Mouse (Mus musculus): ENCODE results near the gene Igfn1. TPM values are rescaled to one million over a fixed set of nuclear protein-coding genes. Genes with fewer than 3 reads are reported as not detected.
A peak's percentile ranks its signal among the peaks of the same experiment; 100 is the strongest.

Igfn1 gene
- 0.09 TPM in 1 of 2 replicates, not detected in the other for polyA plus RNA-seq (2015; fragmentation: Nextera tagmentation; extraction: Ambion mirVana)

GRCm38 (mm10) chr1:136006292-136006748, at the start of gene Igfn1:
TSS of gene Igfn1 (minus strand) at chr1:136006342.
- H3K36me3 ChIP-seq = no peaks in the 10 kb centered on the region
- no peaks in the 10 kb centered on the region for H3K9me3 ChIP-seq
- peak within 1 kb of the TSS; percentile 67 for H3K4me2 ChIP-seq (replicated peaks)
- H3K27ac ChIP-seq = no peak within 1 kb of the TSS
- no peak within 1 kb of the TSS for H3K4me3 ChIP-seq
- H3K27me3 ChIP-seq = peaks cover 27% of the 10 kb centered on the region
- 70% methylated on average over 3 of the region's 3 CpGs for WGBS
- ATAC-seq (ENCODE audit: low FRiP score, low read depth) = no peak
- peaks cover 12% of the 10 kb centered on the region for H3K4me1 ChIP-seq
- H3K9ac ChIP-seq = 0 out of 2 replicates have a peak within 1 kb of the TSS, but pooled peaks have one; percentile 45

- Histone ChIP-seq H3K27me3 (peaks cover 29% of the 10 kb centered on the region), H3K9me3 (no peaks in the 10 kb centered on the region), H3K4me1 (peaks cover 6% of the 10 kb centered on the region), H3K9ac (no peak overlapping the region), H3K36me3 (no peaks in the 10 kb centered on the region), H3K4me2 (replicated peaks) (no peak overlapping the region), H3K27ac (no peak overlapping the region), H3K4me3 (no peak overlapping the region)
- 80% methylated on average over 3 of the region's 3 CpGs for WGBS
- no peak for ATAC-seq (ENCODE audit: low FRiP score, low read depth)
Observed at GRCm38 (mm10) chr1:136055771-136056170, 49.6 kb upstream of the Igfn1 start.

GRCm38 (mm10) chr1:136052547-136052946, 46.4 kb upstream of the Igfn1 start, which contains the start of gene Cacna1s:
TSS of gene Cacna1s (plus strand) at chr1:136052750.
- Histone ChIP-seq H3K9me3 (no peaks in the 10 kb centered on the region), H3K27me3 (peaks cover 60% of the 10 kb centered on the region), H3K4me3 (no peak within 1 kb of the TSS), H3K9ac (peak within 1 kb of the TSS; percentile 8; the same call in 1 of the 2 replicates), H3K4me2 (replicated peaks) (peak within 1 kb of the TSS; percentile 68; the same call in 1 of the 2 replicates), H3K36me3 (no peaks in the 10 kb centered on the region), H3K4me1 (peaks cover 9% of the 10 kb centered on the region), H3K27ac (no peak within 1 kb of the TSS)
- 33% methylated on average over 11 of the region's 11 CpGs for WGBS
- peak; percentile 43 for ATAC-seq (ENCODE audit: low FRiP score, low read depth)

- H3K27ac ChIP-seq = no peak overlapping the region
- H3K9me3 ChIP-seq = no peaks in the 10 kb centered on the region
- peak overlapping the region; percentile 39 for H3K4me3 ChIP-seq
- peak; percentile 62 for ATAC-seq (ENCODE audit: low FRiP score, low read depth)
- no peaks in the 10 kb centered on the region for H3K36me3 ChIP-seq
- under 1% methylated on average over 6 of the region's 6 CpGs for WGBS
- no peak overlapping the region for H3K9ac ChIP-seq
- peaks cover 9% of the 10 kb centered on the region for H3K4me1 ChIP-seq
- H3K4me2 ChIP-seq (replicated peaks) = peak overlapping the region; percentile 68
- peaks cover 64% of the 10 kb centered on the region for H3K27me3 ChIP-seq
Observed at GRCm38 (mm10) chr1:136051465-136051864, 45.3 kb upstream of the Igfn1 start.

DNA sequence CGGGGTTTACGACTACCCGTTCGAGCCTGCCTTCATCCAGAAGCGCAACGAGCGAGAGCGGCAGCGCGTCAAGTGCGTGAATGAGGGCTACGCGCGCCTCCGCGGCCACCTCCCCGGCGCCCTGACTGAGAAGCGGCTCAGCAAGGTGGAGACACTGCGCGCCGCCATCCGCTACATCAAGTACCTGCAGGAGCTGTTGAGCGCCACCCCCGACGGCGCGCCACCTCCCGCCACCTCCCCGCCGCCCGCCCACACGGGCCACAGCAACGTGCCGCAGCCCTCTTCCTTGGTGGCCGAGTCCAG, 44.8 kb upstream of the Igfn1 start:
- Histone ChIP-seq H3K4me2 (replicated peaks) (peak overlapping the region; percentile 68), H3K27ac (no peak overlapping the region), H3K4me3 (peak overlapping the region; percentile 39), H3K9ac (peak overlapping the region; percentile 53; the same call in 1 of the 2 replicates), H3K27me3 (peaks cover 64% of the 10 kb centered on the region), H3K9me3 (no peaks in the 10 kb centered on the region), H3K36me3 (no peaks in the 10 kb centered on the region), H3K4me1 (peaks cover 9% of the 10 kb centered on the region)
- peak; percentile 21; the same call in 1 of the 2 replicates for ATAC-seq (ENCODE audit: low FRiP score, low read depth)
- 2% methylated on average over 36 of the region's 36 CpGs for WGBS

DNA sequence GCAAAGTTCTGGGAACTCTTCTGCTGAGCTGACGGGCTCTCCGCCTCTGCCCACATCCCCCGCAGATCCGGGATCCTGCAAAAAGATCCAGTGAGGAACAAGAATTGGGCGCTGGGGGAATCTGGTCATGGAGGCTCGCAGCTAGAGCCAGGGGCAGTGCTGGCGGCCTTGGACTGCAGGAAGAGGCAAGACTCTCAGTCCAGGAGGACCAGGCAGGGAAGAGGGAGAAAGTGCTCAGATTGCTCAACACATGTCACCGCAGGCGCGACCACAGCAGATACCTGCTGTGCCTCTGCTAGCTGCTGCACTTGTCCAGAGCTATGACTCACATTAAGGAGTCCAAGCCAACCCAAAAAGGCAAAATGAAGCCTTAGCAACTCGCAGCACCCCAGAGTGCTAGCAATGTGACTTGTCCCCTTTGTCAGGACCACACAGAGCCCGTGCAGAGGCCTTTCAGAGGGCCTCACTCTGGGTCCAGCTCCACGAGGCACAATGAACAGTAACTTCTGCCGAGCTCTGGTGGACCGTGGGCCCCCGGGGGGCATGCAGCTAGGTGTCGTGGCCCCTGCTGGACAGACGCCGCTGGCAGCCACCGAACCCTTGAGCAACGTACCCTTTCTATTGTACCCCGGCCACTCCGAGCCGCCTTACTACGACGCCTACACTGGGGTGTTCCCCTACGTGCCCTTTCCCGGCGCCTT, 44.3 kb upstream of the Igfn1 start, which contains the start of gene Ascl5:
Gene Ascl5 (plus strand): TSS at position 493 of the 701 bp plus-strand sequence.
- peak within 1 kb of the TSS; percentile 68 for H3K4me2 ChIP-seq (replicated peaks)
- H3K9me3 ChIP-seq = no peaks in the 10 kb centered on the region
- peaks cover 64% of the 10 kb centered on the region for H3K27me3 ChIP-seq
- H3K27ac ChIP-seq = no peak within 1 kb of the TSS
- H3K9ac ChIP-seq = peak within 1 kb of the TSS; percentile 53; the same call in 1 of the 2 replicates
- peak within 1 kb of the TSS; percentile 39 for H3K4me3 ChIP-seq
- no peak for ATAC-seq (ENCODE audit: low FRiP score, low read depth)
- H3K4me1 ChIP-seq = peaks cover 9% of the 10 kb centered on the region
- WGBS = 19% methylated on average over 29 of the region's 29 CpGs
- no peaks in the 10 kb centered on the region for H3K36me3 ChIP-seq

DNA sequence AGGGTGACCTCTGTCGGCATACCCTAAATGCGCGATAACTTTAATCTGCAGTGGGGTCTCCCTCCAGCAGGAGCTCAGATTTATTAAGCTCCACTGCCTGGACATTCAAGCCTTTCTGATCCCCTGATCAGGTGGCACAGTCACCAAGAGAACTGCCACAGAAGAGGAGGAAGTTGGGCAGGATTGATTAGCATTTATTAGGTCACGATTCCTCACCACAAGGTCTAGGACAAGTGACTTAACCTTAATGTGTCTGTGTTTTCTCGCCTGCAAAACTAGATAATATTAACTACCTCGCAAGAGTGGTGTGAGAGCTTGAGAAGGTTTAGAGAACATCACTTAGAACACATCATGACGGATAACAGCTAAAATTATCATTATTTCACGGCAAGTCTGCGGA, 41.8 kb upstream of the Igfn1 start:
- 74% methylated on average over 9 of the region's 9 CpGs for WGBS
- H3K27me3 ChIP-seq = peaks cover 57% of the 10 kb centered on the region
- no peak overlapping the region for H3K4me2 ChIP-seq (replicated peaks)
- H3K4me3 ChIP-seq = no peak overlapping the region
- no peak for ATAC-seq (ENCODE audit: low FRiP score, low read depth)
- H3K27ac ChIP-seq = no peak overlapping the region
- no peak overlapping the region for H3K9ac ChIP-seq
- H3K9me3 ChIP-seq = no peaks in the 10 kb centered on the region
- peaks cover 9% of the 10 kb centered on the region for H3K4me1 ChIP-seq
- H3K36me3 ChIP-seq = no peaks in the 10 kb centered on the region

GRCm38 (mm10) chr1:136047432-136047831, 41.3 kb upstream of the Igfn1 start:
- Histone ChIP-seq H3K4me3 (no peak overlapping the region), H3K27ac (no peak overlapping the region), H3K9me3 (no peaks in the 10 kb centered on the region), H3K36me3 (no peaks in the 10 kb centered on the region), H3K4me2 (replicated peaks) (no peak overlapping the region), H3K4me1 (peaks cover 9% of the 10 kb centered on the region), H3K27me3 (peaks cover 53% of the 10 kb centered on the region), H3K9ac (no peak overlapping the region)
- no peak for ATAC-seq (ENCODE audit: low FRiP score, low read depth)
- WGBS = 4% methylated on average over 2 of the region's 2 CpGs

DNA sequence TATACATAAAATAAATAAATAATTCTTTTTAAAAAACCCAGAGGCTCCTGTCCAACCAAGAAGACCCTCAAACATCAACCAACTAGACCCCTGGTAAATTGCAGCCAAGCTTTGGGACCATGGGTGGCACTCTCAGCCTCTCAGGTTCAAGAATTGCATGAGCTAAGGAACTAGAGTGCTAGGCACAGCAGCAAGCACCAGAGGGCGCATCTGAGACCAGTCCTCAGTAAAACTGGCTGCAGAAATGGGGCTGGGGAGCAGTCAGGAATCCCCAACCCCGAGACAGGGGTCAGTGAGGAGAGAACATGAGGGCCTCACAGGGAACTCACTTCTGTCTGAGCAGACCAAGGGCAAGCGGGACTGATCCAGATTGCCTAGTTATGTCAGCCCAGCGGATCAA, 39.6 kb upstream of the Igfn1 start:
- peaks cover 14% of the 10 kb centered on the region for H3K4me1 ChIP-seq
- H3K27me3 ChIP-seq = peaks cover 39% of the 10 kb centered on the region
- no peak overlapping the region for H3K4me2 ChIP-seq (replicated peaks)
- no peak for ATAC-seq (ENCODE audit: low FRiP score, low read depth)
- H3K27ac ChIP-seq = no peak overlapping the region
- 19% methylated on average over 4 of the region's 4 CpGs for WGBS
- no peaks in the 10 kb centered on the region for H3K9me3 ChIP-seq
- no peaks in the 10 kb centered on the region for H3K36me3 ChIP-seq
- H3K9ac ChIP-seq = no peak overlapping the region
- H3K4me3 ChIP-seq = no peak overlapping the region

DNA sequence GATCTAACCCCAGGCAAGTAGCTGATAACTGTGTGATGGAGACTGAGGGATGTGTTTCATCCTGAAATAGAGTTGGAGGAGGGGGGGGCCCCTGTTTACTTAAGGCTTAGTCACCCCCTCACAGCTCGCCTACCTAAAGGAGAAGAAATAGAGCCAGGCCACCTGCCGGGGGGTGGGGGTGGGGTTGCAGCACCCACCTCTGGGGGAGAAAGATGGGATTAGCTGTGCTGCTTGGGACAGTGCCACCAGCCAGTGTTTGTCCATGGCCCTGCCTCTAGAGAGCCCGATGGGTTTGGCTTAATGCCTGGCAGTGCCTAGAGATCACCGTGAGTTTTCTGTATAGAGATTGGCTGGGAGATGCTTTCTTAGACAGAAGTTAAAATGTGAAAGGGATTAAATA, 34.7 kb upstream of the Igfn1 start:
- peak overlapping the region; percentile 31; the same call in 1 of the 2 replicates for H3K4me2 ChIP-seq (replicated peaks)
- H3K9ac ChIP-seq = no peak overlapping the region
- ATAC-seq (ENCODE audit: low FRiP score, low read depth) = no peak; the same call in 1 of the 2 replicates
- H3K4me3 ChIP-seq = no peak overlapping the region
- H3K27ac ChIP-seq = no peak overlapping the region
- peaks cover 2% of the 10 kb centered on the region; the same call in 1 of the 2 replicates for H3K36me3 ChIP-seq
- WGBS = 29% methylated on average over 4 of the region's 4 CpGs
- H3K9me3 ChIP-seq = no peaks in the 10 kb centered on the region
- peaks cover 13% of the 10 kb centered on the region; the same call in 1 of the 2 replicates for H3K27me3 ChIP-seq
- H3K4me1 ChIP-seq = peaks cover 19% of the 10 kb centered on the region

DNA sequence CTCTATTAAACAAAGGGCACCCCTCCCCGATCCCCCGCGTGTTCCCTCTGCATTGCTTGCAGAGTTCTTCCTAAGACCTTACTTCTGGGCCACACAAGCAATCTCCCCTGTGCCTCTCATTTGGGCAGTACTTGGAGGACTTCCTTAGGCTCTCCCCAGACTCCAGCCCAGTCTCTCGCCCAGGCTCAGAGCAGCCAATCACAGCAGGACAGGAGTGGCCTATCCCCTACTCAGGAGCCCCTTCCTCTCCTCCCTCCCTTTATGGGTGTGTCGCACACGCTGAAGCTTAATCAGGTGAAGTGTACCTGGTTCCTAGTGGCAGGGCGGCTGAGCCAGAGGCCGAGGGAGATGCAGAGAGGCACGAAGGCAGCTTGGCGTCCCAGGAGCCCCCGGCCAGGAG, 34.3 kb upstream of the Igfn1 start:
- H3K4me3 ChIP-seq = no peak overlapping the region
- H3K4me2 ChIP-seq (replicated peaks) = peak overlapping the region; percentile 31; the same call in 1 of the 2 replicates

GRCm38 (mm10) chr1:136038746-136039538, 32.8 kb upstream of the Igfn1 start:
- Histone ChIP-seq H3K27me3 (peaks cover 13% of the 10 kb centered on the region; the same call in 1 of the 2 replicates), H3K9me3 (no peaks in the 10 kb centered on the region), H3K9ac (no peak overlapping the region), H3K4me1 (peaks cover 19% of the 10 kb centered on the region), H3K27ac (no peak overlapping the region), H3K4me2 (replicated peaks) (no peak overlapping the region), H3K36me3 (peaks cover 21% of the 10 kb centered on the region), H3K4me3 (no peak overlapping the region)
- ATAC-seq (ENCODE audit: low FRiP score, low read depth) = no peak
- WGBS = 77% methylated on average over 5 of the region's 5 CpGs

More for the DNA sequence above, 34.3 kb upstream of the Igfn1 start:
- peaks cover 6% of the 10 kb centered on the region; the same call in 1 of the 2 replicates for H3K36me3 ChIP-seq
- H3K4me1 ChIP-seq = peaks cover 19% of the 10 kb centered on the region
- WGBS = 14% methylated on average over 11 of the region's 11 CpGs
- peaks cover 13% of the 10 kb centered on the region; the same call in 1 of the 2 replicates for H3K27me3 ChIP-seq
- H3K9me3 ChIP-seq = no peaks in the 10 kb centered on the region
- no peak overlapping the region for H3K27ac ChIP-seq
- no peak overlapping the region for H3K9ac ChIP-seq
- ATAC-seq (ENCODE audit: low FRiP score, low read depth) = 0 out of 2 replicates have a peak, but pooled peaks have one; percentile 45
